Mouse (Mus musculus): Measurements from ENCODE around the gene Arfgap2.

The Arfgap2 gene

DNA sequence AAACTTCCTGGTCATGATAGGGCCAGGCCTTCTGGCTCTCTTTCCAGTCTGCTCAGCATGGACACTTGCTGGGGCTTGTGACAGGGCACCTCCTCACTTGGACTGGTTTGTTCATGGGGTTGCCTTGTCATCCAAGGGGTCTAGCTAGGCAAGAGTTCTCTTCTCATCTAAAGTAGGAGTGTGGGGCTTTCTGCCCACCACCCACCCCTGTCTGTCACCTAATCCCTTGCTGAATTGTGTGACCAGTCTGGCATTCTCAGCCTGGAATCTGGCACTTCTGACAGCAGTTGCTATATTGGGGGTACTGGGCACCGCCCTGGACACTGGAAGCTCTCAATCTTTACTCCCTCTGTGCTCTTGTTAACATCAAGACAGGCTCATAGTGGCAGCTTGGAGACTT is 5.3 kb upstream of the Arfgap2 start:
- no peak for DNase-seq (ENCODE audit: low spot score in 2 of 2)

DNA sequence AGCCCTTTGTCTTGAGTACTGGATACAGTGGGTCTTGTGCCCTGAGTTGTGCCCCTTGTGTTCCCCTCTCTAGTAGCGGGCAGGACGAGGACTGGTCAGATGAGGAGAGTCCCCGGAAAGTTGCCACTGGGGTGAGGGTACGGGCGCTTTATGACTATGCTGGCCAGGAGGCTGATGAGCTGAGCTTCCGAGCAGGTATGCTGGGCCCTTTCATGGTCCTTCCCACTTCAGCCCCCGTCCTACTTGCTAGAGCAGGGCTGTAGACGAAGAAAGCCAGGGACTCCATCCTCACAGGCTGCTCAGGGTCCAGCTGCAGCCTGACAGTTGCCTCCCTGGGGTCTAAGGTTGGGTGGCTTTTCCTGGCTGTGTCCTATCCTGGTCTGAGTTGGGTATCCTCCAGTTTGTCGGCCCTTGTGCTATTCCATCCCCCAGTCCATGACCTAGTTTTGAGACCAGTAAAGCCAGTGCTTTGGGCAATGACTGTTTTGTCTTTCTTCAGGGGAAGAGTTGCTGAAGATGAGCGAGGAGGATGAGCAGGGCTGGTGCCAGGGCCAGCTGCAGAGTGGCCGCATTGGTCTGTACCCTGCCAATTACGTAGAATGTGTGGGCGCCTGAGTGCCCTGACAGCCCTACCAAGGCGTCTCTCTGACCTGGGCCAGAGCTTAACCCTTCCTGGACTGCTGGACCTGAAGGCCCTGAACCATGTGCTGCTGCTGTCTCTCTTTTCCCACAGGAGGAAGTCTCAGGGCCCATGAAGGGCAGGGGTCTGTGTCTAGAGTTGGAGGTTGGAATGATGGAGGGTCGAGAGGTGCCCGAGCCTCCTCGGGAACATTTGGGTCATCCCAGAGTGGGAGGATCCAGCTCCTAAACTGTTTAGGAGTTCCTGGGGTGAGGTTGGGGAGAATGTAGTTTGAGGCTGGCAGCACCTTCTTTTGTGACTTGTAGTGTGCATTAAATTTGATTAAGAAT is 798 bp upstream of the Arfgap2 start:
- no peak for DNase-seq (ENCODE audit: low spot score in 2 of 2)

DNA sequence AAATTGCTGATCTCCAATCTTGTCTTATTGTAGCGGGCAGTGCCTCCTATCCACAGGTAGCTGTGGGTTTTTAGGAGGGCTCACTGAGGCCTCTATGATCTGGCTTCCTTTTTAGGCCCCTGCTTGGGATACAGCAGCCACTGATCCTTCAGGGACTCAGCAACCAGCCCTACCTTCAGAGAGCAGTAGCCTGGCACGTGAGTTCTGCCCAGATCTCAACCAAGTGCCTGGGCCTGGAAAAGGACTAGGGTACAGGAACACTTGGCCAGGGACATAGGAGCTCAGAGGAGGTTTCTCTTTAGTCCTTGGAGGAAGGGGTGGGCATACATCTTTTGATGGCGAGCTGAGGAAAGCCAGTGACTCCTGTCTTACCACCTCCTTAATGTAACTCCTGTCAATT is 3.3 kb downstream of the Arfgap2 start:
- DNase-seq (ENCODE audit: low spot score in 2 of 2), result no peak

DNA sequence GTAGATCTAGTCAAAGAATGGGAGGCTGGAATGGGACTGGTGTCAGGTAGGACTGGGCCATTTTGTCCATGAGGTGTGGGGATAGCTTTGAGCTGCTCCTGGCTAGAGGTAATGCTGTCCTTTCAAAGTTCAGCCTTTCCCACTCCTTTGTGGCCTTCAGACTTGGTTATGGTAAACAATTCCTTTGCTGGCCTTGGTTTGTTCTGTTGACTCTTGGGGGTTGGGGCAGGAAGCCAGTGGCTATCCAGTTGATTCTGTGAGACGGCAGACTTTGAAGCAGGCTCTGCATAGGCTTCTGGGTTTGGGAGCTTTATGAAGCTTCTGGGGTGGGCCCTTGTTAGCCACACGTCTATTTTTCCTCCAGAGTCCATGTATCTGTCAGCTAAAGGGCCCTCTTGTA is 3.9 kb downstream of the Arfgap2 start:
- DNase-seq (ENCODE audit: low spot score in 2 of 2), result no peak

DNA sequence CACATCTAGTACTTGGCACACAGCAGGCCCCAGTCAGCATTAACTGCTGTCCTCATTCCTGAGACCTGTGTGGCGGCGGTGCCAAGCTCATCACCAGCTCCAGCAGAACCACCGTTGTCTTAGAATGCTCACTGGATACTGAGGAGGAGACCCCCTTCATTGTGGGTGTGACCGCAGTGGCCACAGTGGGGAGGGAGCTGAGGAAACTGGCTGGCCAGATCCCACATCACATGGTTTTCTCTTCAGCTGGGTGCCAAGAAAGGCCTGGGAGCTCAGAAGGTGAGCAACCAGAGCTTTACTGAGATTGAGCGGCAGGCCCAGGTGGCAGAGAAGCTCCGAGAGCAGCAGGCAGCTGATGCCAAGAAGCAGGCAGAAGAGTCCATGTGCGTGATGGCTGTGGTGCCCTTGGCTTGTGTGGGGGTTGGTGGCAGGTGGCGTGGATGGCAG is 4.9 kb downstream of the Arfgap2 start:
- no peak for DNase-seq (ENCODE audit: low spot score in 2 of 2)

DNA sequence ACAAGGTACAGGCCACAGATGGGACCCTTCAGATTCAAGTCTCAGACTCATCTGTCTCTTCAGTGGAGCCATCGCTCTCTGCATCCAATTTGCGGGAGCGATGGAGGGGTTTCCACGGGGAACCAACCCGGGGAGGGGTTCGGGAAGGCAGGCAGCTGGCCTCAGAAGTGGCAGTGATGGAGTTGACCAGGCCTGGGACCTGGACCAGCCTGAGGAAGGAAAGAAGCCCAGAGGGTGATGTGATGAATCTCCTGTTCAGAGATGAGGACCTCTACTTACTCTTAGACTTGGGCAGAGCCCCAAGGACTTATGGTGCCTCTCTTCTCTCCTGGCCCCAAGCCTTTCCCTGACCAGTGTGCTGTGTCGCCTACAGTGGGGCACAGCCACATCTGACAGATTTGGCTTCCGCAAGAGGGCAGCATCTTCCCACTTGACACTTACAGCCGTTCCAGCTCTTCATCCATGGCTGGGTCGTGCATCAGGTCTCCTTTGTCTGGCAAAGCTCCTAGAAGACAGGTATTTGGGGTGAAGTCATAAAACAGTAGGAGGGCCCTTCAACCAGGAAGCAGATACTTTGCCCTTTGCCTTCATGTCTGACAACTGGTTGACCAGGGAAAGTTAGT is 14.1 kb downstream of the Arfgap2 start:
- DNase-seq (ENCODE audit: low spot score in 2 of 2), result no peak

DNA sequence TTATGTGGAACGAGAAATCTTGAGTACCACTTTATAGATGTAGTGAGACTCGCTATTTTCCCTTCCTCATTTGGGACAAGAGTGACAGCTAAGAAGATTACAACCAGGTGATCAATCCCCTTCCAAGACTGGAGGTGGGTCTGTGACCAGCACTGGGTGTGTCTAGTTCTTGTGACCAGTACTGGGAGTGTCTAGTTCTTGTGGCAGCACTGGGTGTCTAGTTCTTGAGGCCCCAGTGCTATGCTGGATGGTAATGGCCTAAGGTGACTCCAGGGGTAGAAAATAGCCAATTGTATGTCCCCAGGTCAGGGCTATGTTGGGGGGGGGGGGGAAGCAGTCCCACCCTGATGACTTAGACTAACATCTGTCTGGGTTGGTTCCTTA is 14.6 kb downstream of the Arfgap2 start:
- no peak for DNase-seq (ENCODE audit: low spot score in 2 of 2)

DNA sequence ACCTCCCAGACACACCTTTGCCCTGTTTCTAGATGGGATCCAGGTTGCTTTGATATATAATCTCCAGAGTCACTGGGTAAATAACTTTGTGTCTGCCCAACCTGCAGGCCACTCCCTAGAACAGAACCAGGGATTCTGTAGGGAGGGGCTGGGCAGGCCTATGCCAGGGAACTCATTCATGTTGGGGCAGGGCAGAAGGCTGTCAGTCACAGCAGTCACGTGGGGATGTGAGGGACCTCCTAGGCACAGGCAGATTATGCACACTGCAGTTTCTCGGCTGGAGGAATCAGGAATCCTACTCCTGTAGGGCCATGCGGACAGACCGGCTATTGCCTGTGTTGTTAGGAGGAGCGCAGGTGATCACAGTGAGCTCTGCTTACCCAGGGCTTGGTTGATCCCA is 16.6 kb downstream of the Arfgap2 start:
- DNase-seq (ENCODE audit: low spot score in 2 of 2), result no peak

DNA sequence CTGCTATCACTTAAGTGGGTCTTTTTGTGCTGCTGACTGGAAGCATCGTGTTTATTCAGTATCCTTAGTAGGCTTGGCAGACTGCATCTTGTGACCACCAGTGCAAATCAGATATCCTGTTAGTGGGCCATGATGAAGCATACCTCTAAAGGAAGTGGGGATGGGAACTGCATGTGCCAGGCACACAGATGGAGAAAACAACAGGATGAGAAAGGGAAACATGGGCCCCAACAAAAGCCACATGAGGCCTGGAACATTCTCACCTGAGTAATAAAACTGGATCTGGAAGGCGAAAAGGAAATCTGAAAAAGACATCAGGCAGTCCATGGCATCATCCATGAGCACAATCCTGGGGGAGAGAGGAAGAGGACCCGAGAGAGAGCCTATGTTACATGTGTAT is 19.2 kb downstream of the Arfgap2 start:
- no peak for DNase-seq (ENCODE audit: low spot score in 2 of 2)

DNA sequence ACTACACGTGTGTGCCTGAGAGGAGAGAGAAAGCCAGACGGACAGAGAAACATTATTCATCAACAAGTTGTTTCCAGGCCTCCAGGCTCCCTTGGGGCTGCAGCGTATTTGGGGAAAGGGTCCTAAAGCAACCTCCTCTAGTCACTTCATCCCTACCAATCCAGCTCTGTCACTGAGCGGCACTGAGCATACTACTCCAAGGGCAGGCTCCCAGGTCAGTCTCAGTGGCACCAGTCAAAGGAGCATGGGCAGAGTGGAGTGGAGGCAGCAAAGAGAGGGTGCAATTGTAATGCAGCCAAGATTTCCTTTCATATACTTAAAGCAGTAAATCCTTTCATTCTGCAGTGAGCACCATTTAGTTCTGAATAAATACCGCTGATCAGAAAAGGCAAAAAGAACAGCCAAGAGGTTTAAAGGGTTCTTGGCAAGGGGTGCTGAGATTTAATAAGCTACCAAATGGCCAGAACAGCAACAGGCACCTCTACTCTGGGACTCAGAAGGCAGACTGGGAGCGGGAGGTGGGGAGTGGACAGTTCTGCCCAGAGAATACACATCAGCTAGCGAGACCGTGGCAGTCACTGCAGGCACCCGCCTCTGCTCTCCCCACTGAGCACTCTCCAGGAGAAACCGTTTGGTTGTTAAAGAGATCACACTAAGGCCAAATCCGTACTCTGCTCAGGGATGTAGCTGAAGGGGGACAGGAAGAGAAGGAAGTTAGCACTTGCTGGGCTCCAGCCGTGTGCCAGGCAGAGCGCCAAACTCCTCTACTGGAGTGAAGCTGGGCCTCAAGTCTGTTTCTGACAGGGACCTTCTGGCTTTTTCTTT is 19.8 kb downstream of the Arfgap2 start:
- DNase-seq (ENCODE audit: low spot score in 2 of 2), result no peak

DNA sequence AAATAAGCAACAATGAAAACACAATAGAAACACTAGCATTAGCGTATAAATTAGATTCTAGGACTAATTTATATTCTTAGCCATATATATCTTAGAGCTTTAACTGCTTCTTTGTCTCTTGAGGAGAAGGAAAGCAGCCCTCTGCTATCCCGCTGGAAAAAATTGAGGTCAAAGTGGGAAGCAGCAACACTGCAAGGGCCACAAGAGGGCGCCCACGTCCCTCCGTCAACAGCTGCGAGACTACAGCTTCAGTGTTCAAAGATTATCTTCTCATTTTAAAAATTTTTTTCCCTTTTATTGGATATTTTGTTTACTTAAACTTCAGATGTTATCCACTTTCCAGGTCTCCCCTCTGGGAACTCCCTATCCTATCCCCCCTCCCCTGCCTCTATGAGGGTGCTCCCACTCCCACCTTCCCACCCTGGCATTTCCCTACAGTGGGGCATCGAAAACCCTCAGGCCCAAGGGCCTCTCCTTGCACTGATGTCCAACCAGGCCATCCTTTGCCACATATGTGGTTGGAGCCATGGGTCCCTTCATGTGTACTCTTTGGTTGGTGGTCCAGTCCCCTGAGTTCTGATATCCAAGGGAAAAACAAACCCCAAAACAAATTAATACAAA is 21.2 kb downstream of the Arfgap2 start:
- peak in 1 of 2 experiments; percentile 56 for DNase-seq (ENCODE audit: low spot score in 2 of 2)

DNA sequence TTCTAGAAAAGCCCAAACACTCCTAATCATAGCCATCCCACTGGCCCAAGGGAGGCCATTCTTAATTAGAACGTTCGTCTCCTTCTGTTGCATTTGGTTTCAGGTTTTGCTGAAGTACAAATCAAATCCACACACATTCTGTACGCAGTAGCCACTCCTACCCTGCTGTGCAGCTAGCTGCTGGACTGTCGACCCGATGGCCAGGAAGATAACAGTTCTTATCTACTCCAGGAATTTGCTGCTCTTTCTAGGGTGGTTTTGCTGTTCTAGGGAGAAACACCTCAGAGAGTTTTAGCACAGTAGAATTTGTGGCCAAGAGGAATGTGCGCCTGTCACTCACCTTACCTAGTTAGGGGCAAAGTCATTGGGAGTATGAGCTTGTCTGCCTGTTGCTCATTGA is 22.8 kb downstream of the Arfgap2 start:
- DNase-seq (ENCODE audit: low spot score in 2 of 2), result no peak

DNA sequence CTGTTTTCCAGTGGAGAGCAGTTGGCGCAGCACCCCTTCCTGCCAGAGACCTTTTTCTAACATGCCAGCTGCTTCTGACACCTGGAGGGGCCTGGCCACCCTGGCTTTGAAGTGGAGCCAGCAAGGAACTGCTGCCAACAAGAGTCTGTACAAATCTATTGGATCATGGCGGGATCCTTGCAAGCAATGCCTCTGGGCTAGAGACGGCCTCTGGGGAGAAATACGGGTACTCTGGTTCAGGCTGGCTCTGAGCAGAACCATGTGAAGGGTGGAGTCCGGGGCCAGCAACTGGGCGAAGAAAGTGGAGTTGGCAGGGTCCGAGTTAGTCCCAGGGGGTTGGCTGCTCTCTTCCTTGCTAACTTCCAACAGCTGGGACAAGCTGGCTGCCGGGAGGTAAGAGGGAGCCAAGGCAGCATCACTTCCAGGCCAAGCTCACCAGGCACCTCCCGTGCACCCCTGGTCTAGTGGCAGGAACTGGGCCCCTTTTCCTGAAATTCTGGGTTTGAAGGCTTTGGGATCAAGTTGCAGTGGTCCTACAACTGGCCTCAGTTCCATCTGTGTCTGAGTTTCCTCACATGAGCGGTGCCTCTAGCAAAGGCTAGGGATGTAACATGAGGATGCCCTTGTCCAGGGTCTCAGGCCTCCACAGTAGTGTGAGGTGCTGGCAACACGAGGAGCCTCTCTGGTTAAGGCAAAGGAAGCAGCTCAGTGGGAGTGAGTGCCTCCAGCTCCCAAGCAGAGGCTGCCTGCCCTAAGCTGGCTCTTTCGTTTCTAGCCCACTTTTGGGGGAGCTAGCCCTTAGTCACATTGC is 26.6 kb downstream of the Arfgap2 start:
- no peak for DNase-seq (ENCODE audit: low spot score in 2 of 2)

DNA sequence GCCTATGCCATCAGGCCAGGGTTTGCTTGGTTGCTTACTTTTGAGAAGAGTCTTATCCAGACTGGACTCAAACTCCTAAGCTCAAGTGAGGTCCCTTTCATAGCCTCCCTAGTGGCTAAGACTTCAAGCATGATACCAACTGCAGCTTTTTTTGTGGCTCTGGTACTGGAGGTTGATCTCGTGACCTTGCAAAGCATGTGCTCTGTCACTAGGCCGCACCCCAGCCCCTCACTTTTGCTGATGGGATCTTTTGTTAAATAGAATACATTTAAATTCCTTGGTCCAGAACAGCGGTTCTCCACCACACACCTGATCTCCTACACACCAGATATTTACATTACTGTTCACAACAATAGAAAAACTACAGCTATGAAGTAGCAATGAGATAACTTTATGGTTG is 29.5 kb downstream of the Arfgap2 start:
- DNase-seq (ENCODE audit: low spot score in 2 of 2), result no peak

DNA sequence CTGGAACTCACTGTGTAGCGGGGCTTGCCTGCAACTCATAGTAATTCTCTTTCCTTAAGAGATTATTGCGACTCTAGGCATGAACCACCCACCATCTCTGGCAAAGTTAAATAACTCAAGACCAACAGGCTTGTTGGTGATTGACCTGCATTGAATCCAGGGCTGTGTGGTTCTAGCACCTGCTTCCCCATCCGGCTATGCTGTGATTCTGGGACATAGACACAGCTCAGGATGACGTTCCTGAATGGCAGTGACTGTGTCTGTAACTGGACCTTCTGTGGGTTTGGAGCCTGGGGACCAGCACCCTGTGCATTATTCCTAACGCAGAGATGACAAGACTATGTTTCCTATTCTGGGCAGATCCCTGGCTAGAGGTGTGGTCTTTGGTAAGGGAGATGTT is 31.1 kb downstream of the Arfgap2 start:
- DNase-seq (ENCODE audit: low spot score in 2 of 2), result no peak

DNA sequence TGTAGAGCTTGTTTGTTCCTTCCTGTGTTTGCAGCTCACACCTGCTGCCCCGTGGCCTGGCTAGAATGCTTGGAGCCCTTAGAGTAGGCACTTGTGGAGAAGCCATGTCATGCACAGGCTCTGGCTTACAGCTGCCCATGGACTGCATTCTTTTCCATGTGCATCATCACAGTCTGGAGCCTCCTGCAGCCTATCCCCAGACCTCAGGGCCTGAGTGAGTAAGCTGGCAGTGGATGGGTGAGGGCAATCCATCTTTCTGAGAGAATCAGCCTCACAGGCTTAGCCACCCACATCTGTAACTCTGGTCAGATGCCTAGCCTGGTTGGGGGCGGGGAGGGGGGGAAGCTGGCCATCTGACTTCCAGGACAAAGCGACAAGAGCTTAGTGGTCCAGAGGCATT is 34.4 kb downstream of the Arfgap2 start:
- no peak for DNase-seq (ENCODE audit: low spot score in 2 of 2)

DNA sequence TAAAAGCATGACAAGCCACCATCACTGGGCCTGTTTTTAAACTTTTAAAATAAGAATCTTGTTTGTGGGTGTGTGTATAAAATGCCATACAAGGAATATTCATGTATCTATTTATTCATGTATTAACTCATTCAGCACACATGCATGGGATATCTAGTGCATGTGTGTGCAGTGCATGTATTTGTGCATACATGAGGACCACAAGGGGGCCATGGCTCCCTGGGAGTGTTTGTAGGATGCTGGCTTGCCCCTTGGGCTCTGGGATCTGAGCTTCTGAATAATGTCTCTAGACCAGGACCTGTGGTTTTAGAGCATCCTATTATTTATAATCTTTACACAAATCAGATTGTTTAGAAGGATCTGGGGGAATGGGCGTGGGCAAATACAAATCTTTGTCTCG is 36.0 kb downstream of the Arfgap2 start:
- no peak for DNase-seq (ENCODE audit: low spot score in 2 of 2)

DNA sequence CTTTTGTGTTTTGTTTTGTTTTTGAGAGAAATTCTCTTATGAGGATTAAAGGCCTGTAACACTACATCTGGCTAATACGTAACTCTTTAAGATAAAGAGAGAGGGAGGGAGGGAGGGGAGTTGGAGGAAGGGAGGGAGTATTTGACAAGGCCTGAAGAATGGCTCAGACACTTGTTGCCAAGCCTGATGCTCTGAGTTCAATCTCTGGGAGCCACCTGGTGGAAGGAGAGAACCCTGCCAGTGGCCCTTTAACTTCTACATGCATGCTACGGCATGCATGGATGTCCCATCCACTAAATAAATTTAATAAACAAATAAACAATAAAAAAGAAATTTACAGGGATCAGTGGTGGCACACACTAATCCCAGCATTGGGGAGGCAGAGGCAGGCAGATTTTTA is 37.1 kb downstream of the Arfgap2 start:
- no peak for DNase-seq (ENCODE audit: low spot score in 2 of 2)

DNA sequence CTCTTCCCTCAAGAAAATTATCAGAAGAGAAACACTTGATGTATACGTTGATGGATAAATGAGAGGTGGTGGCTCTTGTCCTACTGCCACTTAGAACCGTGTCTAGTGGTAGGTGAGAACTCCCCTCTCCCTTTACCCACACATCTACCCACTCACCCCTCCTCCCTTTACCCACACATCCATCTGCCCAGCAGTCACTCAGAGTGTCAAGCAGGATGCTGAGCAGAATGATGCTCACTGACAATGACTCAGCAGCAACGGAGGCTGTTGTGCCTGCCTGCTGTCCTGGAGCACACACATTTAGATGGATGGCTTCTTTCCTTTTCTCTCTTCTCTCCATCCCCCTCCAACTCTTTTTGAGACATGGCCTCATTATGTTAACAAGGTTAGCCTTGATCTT is 38.1 kb downstream of the Arfgap2 start:
- DNase-seq (ENCODE audit: low spot score in 2 of 2), result no peak

DNA sequence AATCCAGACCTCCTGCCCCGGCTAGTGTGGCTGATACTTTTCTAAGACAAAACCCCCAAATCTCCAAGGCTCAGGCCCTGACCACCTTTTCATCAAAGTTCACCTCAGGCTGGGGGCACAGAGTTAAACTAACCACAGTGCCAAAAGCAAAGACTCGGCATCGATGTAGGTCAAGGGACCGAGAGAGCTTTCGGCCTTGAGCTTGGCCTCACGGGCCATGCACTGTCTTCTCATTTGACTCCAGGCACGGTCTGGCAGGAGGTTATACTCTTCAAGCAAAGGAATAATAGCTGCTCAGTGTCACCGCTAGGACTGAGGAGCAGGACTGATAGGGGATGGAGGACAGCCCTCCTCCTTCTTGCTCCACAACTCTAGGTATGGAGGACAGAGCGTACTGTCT is 41.2 kb downstream of the Arfgap2 start:
- DNase-seq (ENCODE audit: low spot score in 2 of 2), result no peak

DNA sequence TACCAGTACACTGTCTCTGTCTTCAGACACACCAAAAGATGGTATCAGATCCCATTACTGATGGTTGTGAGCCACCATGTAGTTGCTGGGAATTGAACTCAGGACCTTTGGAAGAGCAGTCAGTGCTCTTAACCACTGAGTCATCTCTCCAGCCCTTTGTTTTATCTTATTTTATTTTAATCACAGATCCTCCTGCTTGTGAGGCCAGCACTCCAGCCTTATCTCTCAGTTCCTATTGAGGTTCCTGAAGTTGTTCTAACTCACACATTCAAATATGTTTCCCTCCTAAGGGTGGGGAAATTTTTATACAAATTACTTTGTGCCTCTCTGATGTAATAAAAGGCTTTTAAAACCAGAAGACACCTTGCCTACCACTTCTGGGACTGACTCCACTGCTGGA is 41.8 kb downstream of the Arfgap2 start:
- no peak for DNase-seq (ENCODE audit: low spot score in 2 of 2)

Data from spleen, postnatal 14 days (tissue).